Mouse (Mus musculus): ENCODE results near the gene Nol12.

GRCm38 (mm10) chr15:78915660-78916017, 19.1 kb upstream of the Nol12 start:
- TF ChIP-seq CTCF (IDR thresholded peaks at IDR 0.05; ENCODE audit: control insufficient read depth, insufficient read depth, low read length): peak; percentile 96
- TF ChIP-seq POLR2A (IDR thresholded peaks at IDR 0.05; ENCODE audit: borderline replicate concordance, control insufficient read depth, low read depth, low read length): no peak
